Mouse (Mus musculus): ENCODE results near the gene Smarca2.

GRCm38 (mm10) chr19:26632228-26632627, 27.4 kb downstream of the Smarca2 start:
- no peak for TF ChIP-seq CTCF (IDR thresholded peaks at IDR 0.05; ENCODE audit: low read depth, low read length)
- TF ChIP-seq GATA1 (IDR thresholded peaks at IDR 0.05; ENCODE audit: borderline replicate concordance, low read length), result no peak
- TF ChIP-seq POLR2AphosphoS5 (IDR thresholded peaks at IDR 0.05; ENCODE audit: insufficient replicate concordance, low read depth, low read length), result no peak
- no peak for TF ChIP-seq GATA2 (IDR thresholded peaks at IDR 0.05; ENCODE audit: borderline replicate concordance, low read depth, low read length)

All from G1E (cell line).